ENCODE assay signal across 24 mouse cellular contexts in genomic region chr13:64365326-64365725, GRCm38 (mm10). TPM values are rescaled to one million over a fixed set of nuclear protein-coding genes. Genes with fewer than 3 reads are reported as not detected.
DNase-seq lines count a peak whose midpoint lies in the region; ATAC-seq and TF ChIP-seq lines count a peak whose summit lies in the region.
"Had no signal": no experiment of that assay in that cellular context is flagged by ENCODE, and none has a peak within 500 bp of the region (broad histone marks: within the 10 kb centered on the region; RNA-seq: fewer than 3 reads in every experiment).

No protein-coding gene starts in this region.

- intact Hi-C loops in gastrocnemius, adult 2 months (cut with DNase I), result loop anchor here (2.0 kb wide), 1 partner anchor 41 kb away; no protein-coding TSS in a partner anchor

- peak overlapping the region; percentile 28; the same call in 1 of the 2 replicates for H3K27ac ChIP-seq in gastrocnemius, adult 2 months
- H3K27ac ChIP-seq in liver, postnatal 0 days (ENCODE audit: low read depth), result no peak overlapping the region
- H3K27ac ChIP-seq: embryonic facial prominence, embryonic 12.5 days; embryonic facial prominence, embryonic 15.5 days; hindbrain, embryonic 12.5 days; hindbrain, embryonic 15.5 days; intestine, embryonic 15.5 days had no signal

- no peak for TF ChIP-seq CTCF in gastrocnemius, adult 2 months (IDR thresholded peaks at IDR 0.05)
- no peak for TF ChIP-seq CTCF in liver, postnatal 0 days (IDR thresholded peaks at IDR 0.05; ENCODE audit: low read depth)

- ATAC-seq in liver, postnatal 0 days, result no peak
- ATAC-seq: forebrain, embryonic 14.5 days; forebrain, postnatal 0 days; intestine, embryonic 15.5 days had no signal

- H3K27me3 ChIP-seq in liver, postnatal 0 days (ENCODE audit: insufficient read depth, low read length), result no peaks in the 10 kb centered on the region
- H3K27me3 ChIP-seq: embryonic facial prominence, embryonic 12.5 days; embryonic facial prominence, embryonic 15.5 days; hindbrain, embryonic 12.5 days; hindbrain, embryonic 15.5 days; intestine, embryonic 15.5 days had no signal

- H3K4me2 ChIP-seq in liver, postnatal 0 days (ENCODE audit: low read depth, low read length), result peak overlapping the region; percentile 94; the same call in 1 of the 2 replicates
- H3K4me2 ChIP-seq: embryonic facial prominence, embryonic 12.5 days; embryonic facial prominence, embryonic 15.5 days; hindbrain, embryonic 12.5 days; hindbrain, embryonic 15.5 days; intestine, embryonic 15.5 days had no signal

- H3K4me3 ChIP-seq in gastrocnemius, adult 2 months, result no peak overlapping the region
- H3K4me3 ChIP-seq in liver, postnatal 0 days (ENCODE audit: low read depth, low read length), result no peak overlapping the region
- H3K4me3 ChIP-seq: embryonic facial prominence, embryonic 12.5 days; embryonic facial prominence, embryonic 15.5 days; hindbrain, embryonic 12.5 days; hindbrain, embryonic 15.5 days; intestine, embryonic 15.5 days had no signal

- peak; percentile 25 to 71 for DNase-seq in adrenal gland, adult (ENCODE audit: inconsistent age in 2 of 2, low spot score in 1 of 2)
- DNase-seq in adrenal gland, postnatal 4 days (ENCODE audit: low spot score in 2 of 2), result no peak
- no peak for DNase-seq in gastrocnemius, adult 2 months
- no peak for DNase-seq in gastrocnemius, adult 18-20 months (ENCODE audit: low spot score)
- no peak for DNase-seq in liver, postnatal 0 days
- no peak for DNase-seq in liver
- DNase-seq in kidney, adult 9 months, result no peak
- DNase-seq: adrenal gland, postnatal 14 days; B cell, adult 2 months; cerebellum, adult 11 months; cerebellum, adult 2 months; cerebellum, adult 9-11 months; cerebellum, postnatal 25 days; forebrain, postnatal 0 days; gastrocnemius, postnatal 10 days; gastrocnemius, postnatal 36 days; kidney, adult 11 months had no signal

- no peaks in the 10 kb centered on the region for H3K9me3 ChIP-seq in liver, postnatal 0 days (ENCODE audit: low read length)
- H3K9me3 ChIP-seq: embryonic facial prominence, embryonic 12.5 days; embryonic facial prominence, embryonic 15.5 days; G1E; hindbrain, embryonic 12.5 days; hindbrain, embryonic 15.5 days; intestine, embryonic 15.5 days had no signal

- peaks cover 36% of the 10 kb centered on the region for H3K36me3 ChIP-seq in liver, postnatal 0 days (replicated peaks; ENCODE audit: insufficient read depth, low read length)

- H3K4me1 ChIP-seq in liver, postnatal 0 days (ENCODE audit: insufficient read depth), result peaks cover 4% of the 10 kb centered on the region; the same call in 1 of the 2 replicates

- TF ChIP-seq EP300 in liver, postnatal 0 days (IDR thresholded peaks at IDR 0.05; ENCODE audit: low read depth), result no peak

- 0 out of 2 replicates have a peak overlapping the region, but pooled peaks have one; percentile 28 for H3K9ac ChIP-seq in liver, postnatal 0 days (replicated peaks)
- H3K9ac ChIP-seq: embryonic facial prominence, embryonic 12.5 days; embryonic facial prominence, embryonic 15.5 days; forebrain, postnatal 0 days; hindbrain, embryonic 12.5 days; hindbrain, embryonic 15.5 days; intestine, embryonic 15.5 days had no signal

RNA-seq across cellular contexts. Expression of gene Ctsl, which starts 5.4 kb away (rescaled TPM):
- total RNA-seq in adrenal gland, postnatal 4 days (2021), result 100 to 1,000 TPM; 275 to 276 TPM
- 100 to 1,000 TPM; 111 to 149 TPM for total RNA-seq in gastrocnemius, adult 2 months (2021)
- 100 to 1,000 TPM; 121 to 124 TPM for total RNA-seq in gastrocnemius, adult 18-20 months (2021)
- polyA plus RNA-seq in liver, postnatal 0 days (2015; fragmentation: Nextera tagmentation; extraction: Ambion mirVana), result 1,130 and 1,294 TPM in 2 replicates

RNA-seq across cellular contexts. Expression of gene Aaed1, which starts 52.8 kb away (rescaled TPM):
- 10 to 100 TPM; 42.7 to 43.8 TPM for total RNA-seq in adrenal gland, postnatal 4 days (2021)
- 10 to 100 TPM; 40.4 to 47.8 TPM for total RNA-seq in gastrocnemius, adult 2 months (2021)
- total RNA-seq in gastrocnemius, adult 18-20 months (2021), result 10 to 100 TPM; 47.3 to 51.5 TPM
- polyA plus RNA-seq in liver, postnatal 0 days (2015; fragmentation: Nextera tagmentation; extraction: Ambion mirVana), result 37.8 and 39.3 TPM in 2 replicates

Comparison
In these comparisons a context has a peak if more than half of its experiments do, and no peak if none do; other contexts are left out.
1. DNase-seq: peak in adrenal gland, adult (2 of 2); none in adrenal gland, postnatal 4 days (0 of 2), gastrocnemius, adult 2 months (single experiment), gastrocnemius, adult 18-20 months (single experiment), liver, postnatal 0 days (single experiment), liver (single experiment) and kidney, adult 9 months (single experiment).